Mouse (Mus musculus): ENCODE data around the gene Sptb.

Gene Sptb

DNA sequence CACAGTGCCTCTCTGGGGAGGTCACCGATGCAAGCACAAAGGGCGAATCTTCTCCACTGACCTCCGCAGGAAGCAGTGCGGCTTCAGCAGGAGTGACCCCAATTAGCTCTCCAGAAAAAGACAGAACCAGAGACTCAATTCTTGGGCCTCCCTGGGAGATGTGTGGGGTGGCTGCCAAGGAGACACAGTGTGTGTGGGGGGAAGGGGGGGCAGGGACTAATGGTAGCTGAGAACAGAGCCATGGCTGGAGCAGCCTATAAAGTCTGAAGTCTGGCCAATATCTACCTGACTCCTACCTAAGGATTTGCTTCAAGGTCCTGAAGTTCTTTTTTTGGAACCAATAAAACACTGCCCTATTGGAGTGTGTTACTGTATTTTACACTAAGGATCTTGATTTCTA, 105.8 kb downstream of the Sptb start:
- no peaks in the 10 kb centered on the region; the same call in 1 of the 2 replicates for H3K27me3 ChIP-seq (ENCODE audit: control insufficient read depth, insufficient read depth, low read length, poor library complexity, severe bottlenecking)
- no peak for DNase-seq (ENCODE audit: low read depth, low spot score)
- H3K36me3 ChIP-seq (ENCODE audit: control insufficient read depth, insufficient read depth, low read length, poor library complexity, severe bottlenecking), result no peaks in the 10 kb centered on the region

- DNase-seq (ENCODE audit: low read depth, low spot score), result no peak
- Histone ChIP-seq H3K36me3 (ENCODE audit: control insufficient read depth, insufficient read depth, low read length, poor library complexity, severe bottlenecking) (no peaks in the 10 kb centered on the region), H3K27me3 (ENCODE audit: control insufficient read depth, insufficient read depth, low read length, poor library complexity, severe bottlenecking) (no peaks in the 10 kb centered on the region; the same call in 1 of the 2 replicates)
Observed at GRCm38 (mm10) chr12:76603779-76604178, 106.6 kb downstream of the Sptb start.

DNA sequence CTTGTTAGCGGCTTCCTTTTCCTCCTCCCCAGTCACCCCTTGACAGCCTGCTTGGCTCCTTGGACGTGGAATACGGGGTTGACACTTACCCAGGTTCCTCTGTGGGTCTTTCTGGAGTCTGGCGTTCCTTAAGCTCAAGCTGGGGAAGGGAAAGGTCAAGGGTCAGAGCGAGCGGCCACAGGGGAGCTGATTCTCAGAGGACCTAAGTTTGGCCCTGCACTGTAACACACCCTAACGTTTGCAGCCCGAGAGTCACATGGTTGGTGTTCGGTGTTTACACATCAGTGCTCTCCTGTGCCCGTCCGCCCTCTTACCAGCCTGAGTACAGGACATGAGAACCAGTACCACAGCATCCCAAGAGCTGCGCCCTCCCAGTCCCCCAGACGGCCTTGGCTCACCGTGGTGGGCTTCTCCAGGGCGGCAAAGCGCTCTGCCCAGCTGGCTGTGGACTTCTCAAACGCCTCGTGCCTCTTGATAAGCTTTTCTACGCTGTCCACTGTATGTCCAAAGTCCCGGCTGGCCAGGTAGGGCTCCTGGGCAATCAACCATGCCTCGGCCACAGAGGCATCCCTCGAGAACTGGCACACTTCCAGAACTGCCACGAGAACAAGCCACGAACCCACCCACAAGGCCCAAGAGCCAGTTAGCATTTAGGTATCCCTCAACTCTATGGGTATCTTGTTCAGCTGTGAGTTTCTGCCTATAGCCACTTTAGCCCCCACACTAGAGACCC, 112.0 kb downstream of the Sptb start:
- no peak for DNase-seq (ENCODE audit: low read depth, low spot score)
- Histone ChIP-seq H3K36me3 (ENCODE audit: control insufficient read depth, insufficient read depth, low read length, poor library complexity, severe bottlenecking) (no peaks in the 10 kb centered on the region), H3K27me3 (ENCODE audit: control insufficient read depth, insufficient read depth, low read length, poor library complexity, severe bottlenecking) (no peaks in the 10 kb centered on the region)

GRCm38 (mm10) chr12:76597577-76598100, 112.7 kb downstream of the Sptb start:
- Histone ChIP-seq H3K27me3 (ENCODE audit: control insufficient read depth, insufficient read depth, low read length, poor library complexity, severe bottlenecking) (no peaks in the 10 kb centered on the region), H3K36me3 (ENCODE audit: control insufficient read depth, insufficient read depth, low read length, poor library complexity, severe bottlenecking) (no peaks in the 10 kb centered on the region)
- no peak for DNase-seq (ENCODE audit: low read depth, low spot score)

DNA sequence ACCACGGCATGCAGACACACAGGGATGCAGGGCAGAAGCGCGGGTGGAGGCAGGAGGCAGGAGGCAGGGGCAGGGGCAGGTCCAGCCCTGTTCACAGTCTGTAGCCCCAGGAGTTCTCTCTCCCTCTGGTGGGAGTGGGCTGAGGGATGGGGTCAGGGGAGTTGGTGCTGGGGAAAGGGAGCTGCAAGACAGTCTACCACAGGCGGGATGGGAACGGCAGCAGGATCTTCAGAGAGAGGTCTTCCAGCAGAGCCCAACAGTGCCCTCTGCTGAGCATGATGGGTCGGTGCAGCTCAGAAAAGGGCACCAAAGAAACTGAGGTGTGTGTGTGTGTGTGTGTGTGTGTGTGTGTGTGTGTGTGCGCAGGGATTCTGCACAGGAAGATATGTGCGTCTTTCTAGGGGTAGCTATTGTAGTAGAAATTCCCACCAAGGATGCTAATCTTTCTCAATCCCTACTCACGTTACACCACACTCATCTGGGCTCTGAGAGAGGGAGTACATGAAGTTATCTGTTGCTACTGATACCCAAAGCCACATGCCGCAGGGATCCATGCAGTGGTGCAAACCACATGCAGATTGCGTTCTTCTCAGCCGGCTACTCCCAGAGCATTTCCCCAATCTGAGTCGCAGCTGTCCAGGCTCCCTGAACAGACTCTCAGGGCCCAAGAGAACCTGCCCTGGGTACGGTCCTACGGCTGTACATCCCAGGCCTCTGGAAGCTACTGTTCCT, 113.9 kb downstream of the Sptb start:
- Histone ChIP-seq H3K27me3 (ENCODE audit: control insufficient read depth, insufficient read depth, low read length, poor library complexity, severe bottlenecking) (no peaks in the 10 kb centered on the region), H3K36me3 (ENCODE audit: control insufficient read depth, insufficient read depth, low read length, poor library complexity, severe bottlenecking) (no peaks in the 10 kb centered on the region)
- DNase-seq (ENCODE audit: low read depth, low spot score), result peak; percentile 79

DNA sequence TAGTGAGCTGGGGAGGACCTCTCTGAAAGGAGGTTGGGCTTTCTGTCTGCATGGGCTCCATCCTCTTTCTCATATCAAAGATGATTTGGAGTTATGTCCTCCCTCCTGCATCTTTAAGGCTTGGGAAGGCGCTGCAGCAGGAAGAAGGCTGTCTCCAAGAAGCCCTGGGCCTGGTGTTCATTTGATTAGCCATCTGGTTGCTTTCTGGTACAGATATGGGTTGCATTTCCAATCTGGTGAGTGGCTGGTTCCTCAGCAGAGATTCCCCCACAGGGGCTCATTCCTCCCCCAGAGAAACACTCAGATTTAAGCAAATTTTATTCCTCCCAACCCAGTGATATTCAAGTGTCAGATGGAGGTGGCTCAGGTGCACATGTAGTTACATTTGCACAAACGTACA, 114.5 kb downstream of the Sptb start:
- no peaks in the 10 kb centered on the region for H3K27me3 ChIP-seq (ENCODE audit: control insufficient read depth, insufficient read depth, low read length, poor library complexity, severe bottlenecking)
- H3K36me3 ChIP-seq (ENCODE audit: control insufficient read depth, insufficient read depth, low read length, poor library complexity, severe bottlenecking), result no peaks in the 10 kb centered on the region
- no peak for DNase-seq (ENCODE audit: low read depth, low spot score)

- DNase-seq (ENCODE audit: low read depth, low spot score), result no peak
- H3K36me3 ChIP-seq (ENCODE audit: control insufficient read depth, insufficient read depth, low read length, poor library complexity, severe bottlenecking), result no peaks in the 10 kb centered on the region
- no peaks in the 10 kb centered on the region for H3K27me3 ChIP-seq (ENCODE audit: control insufficient read depth, insufficient read depth, low read length, poor library complexity, severe bottlenecking)
Observed at GRCm38 (mm10) chr12:76594556-76594955, 115.8 kb downstream of the Sptb start.

DNA sequence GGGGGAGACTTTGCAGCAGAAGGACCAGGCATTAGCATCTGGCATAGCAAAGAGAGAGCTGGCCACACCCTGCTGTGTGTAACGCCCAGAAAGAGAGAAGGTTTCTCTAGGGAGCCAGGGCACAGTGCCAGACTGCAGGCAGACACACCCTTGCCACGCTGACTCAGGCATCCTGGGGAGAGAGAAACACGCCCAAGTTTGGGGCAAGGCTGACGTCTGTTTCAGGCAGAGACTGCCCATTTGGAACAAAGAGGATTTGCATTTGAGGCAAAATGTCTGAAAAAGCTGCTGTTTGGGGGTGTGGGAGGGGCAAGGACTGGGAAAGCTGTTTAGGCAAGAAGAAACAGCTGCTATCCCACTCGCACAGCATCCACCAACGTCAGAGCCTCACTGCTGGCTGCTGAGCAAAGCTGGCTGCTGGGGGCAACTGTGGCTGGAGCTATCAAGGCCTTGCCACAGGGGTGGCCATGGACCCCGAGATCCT, 116.5 kb downstream of the Sptb start:
- no peaks in the 10 kb centered on the region for H3K27me3 ChIP-seq (ENCODE audit: control insufficient read depth, insufficient read depth, low read length, poor library complexity, severe bottlenecking)
- no peaks in the 10 kb centered on the region for H3K36me3 ChIP-seq (ENCODE audit: control insufficient read depth, insufficient read depth, low read length, poor library complexity, severe bottlenecking)
- DNase-seq (ENCODE audit: low read depth, low spot score), result peak; percentile 70

GRCm38 (mm10) chr12:76593254-76593653, 117.1 kb downstream of the Sptb start:
- no peak for DNase-seq (ENCODE audit: low read depth, low spot score)
- Histone ChIP-seq H3K36me3 (ENCODE audit: control insufficient read depth, insufficient read depth, low read length, poor library complexity, severe bottlenecking) (no peaks in the 10 kb centered on the region), H3K27me3 (ENCODE audit: control insufficient read depth, insufficient read depth, low read length, poor library complexity, severe bottlenecking) (no peaks in the 10 kb centered on the region)

GRCm38 (mm10) chr12:76592213-76592612, 118.1 kb downstream of the Sptb start:
- H3K27me3 ChIP-seq (ENCODE audit: control insufficient read depth, insufficient read depth, low read length, poor library complexity, severe bottlenecking), result no peaks in the 10 kb centered on the region
- DNase-seq (ENCODE audit: low read depth, low spot score), result peak; percentile 78
- H3K36me3 ChIP-seq (ENCODE audit: control insufficient read depth, insufficient read depth, low read length, poor library complexity, severe bottlenecking), result no peaks in the 10 kb centered on the region

- DNase-seq (ENCODE audit: low read depth, low spot score), result no peak
- H3K27me3 ChIP-seq (ENCODE audit: control insufficient read depth, insufficient read depth, low read length, poor library complexity, severe bottlenecking), result no peaks in the 10 kb centered on the region
- no peaks in the 10 kb centered on the region for H3K36me3 ChIP-seq (ENCODE audit: control insufficient read depth, insufficient read depth, low read length, poor library complexity, severe bottlenecking)
Observed at GRCm38 (mm10) chr12:76591037-76591436, 119.3 kb downstream of the Sptb start.

GRCm38 (mm10) chr12:76589531-76589930, 120.8 kb downstream of the Sptb start:
- Histone ChIP-seq H3K27me3 (ENCODE audit: control insufficient read depth, insufficient read depth, low read length, poor library complexity, severe bottlenecking) (no peaks in the 10 kb centered on the region), H3K36me3 (ENCODE audit: control insufficient read depth, insufficient read depth, low read length, poor library complexity, severe bottlenecking) (no peaks in the 10 kb centered on the region)
- DNase-seq (ENCODE audit: low read depth, low spot score), result no peak

GRCm38 (mm10) chr12:76587357-76587756, 123.0 kb downstream of the Sptb start:
- no peaks in the 10 kb centered on the region for H3K27me3 ChIP-seq (ENCODE audit: control insufficient read depth, insufficient read depth, low read length, poor library complexity, severe bottlenecking)
- no peaks in the 10 kb centered on the region for H3K36me3 ChIP-seq (ENCODE audit: control insufficient read depth, insufficient read depth, low read length, poor library complexity, severe bottlenecking)
- no peak for DNase-seq (ENCODE audit: low read depth, low spot score)

GRCm38 (mm10) chr12:76585028-76585427, 125.3 kb downstream of the Sptb start:
- peak; percentile 25 for DNase-seq (ENCODE audit: low read depth, low spot score)
- H3K36me3 ChIP-seq (ENCODE audit: control insufficient read depth, insufficient read depth, low read length, poor library complexity, severe bottlenecking), result no peaks in the 10 kb centered on the region

DNA sequence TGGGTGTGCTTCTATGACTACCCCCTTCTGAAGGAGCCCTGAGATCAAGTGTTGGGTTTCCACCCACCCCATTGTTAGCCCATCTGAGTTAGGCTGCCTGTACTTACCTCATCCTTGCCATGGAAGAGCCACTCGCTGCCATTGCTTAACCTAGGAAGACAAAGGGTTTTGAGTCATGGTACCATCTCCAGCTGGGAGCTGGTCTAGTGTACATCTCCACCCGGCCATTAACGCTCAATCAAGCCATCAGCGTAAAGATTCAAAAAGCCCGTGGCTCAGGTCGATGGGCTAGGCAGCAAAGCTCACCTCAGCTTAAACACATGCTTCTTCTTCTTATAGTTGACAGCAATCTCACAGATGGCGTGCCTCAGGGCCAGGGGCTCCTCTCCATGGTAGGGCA, 126.9 kb downstream of the Sptb start:
- no peaks in the 10 kb centered on the region for H3K36me3 ChIP-seq (ENCODE audit: control insufficient read depth, insufficient read depth, low read length, poor library complexity, severe bottlenecking)
- no peak for DNase-seq (ENCODE audit: low read depth, low spot score)
- no peaks in the 10 kb centered on the region for H3K27me3 ChIP-seq (ENCODE audit: control insufficient read depth, insufficient read depth, low read length, poor library complexity, severe bottlenecking)

More at GRCm38 (mm10) chr12:76585028-76585427, 125.3 kb downstream of the Sptb start:
- H3K27me3 ChIP-seq (ENCODE audit: control insufficient read depth, insufficient read depth, low read length, poor library complexity, severe bottlenecking), result no peaks in the 10 kb centered on the region

Measured in splenic B cell, adult 2 months (primary cell).